Mouse (Mus musculus): ENCODE results near the gene D1Pas1. TPM values are rescaled to one million over a fixed set of nuclear protein-coding genes. Genes with fewer than 3 reads are reported as not detected.

The D1Pas1 gene
- polyA plus RNA-seq (2015; fragmentation: Nextera tagmentation; extraction: Ambion mirVana) = 0.07 TPM in 1 of 2 replicates, not detected in the other

GRCm38 (mm10) chr1:186967201-186967812 is at the start of gene D1Pas1:
D1Pas1 (plus strand) TSS chr1:186967416.
- Histone ChIP-seq H3K9me3 (replicated peaks) (peaks cover 14% of the 10 kb centered on the region; the same call in 1 of the 2 replicates), H3K27me3 (no peaks in the 10 kb centered on the region), H3K4me1 (no peaks in the 10 kb centered on the region), H3K36me3 (no peaks in the 10 kb centered on the region), H3K4me2 (replicated peaks) (no peak within 1 kb of the TSS), H3K9ac (no peak within 1 kb of the TSS), H3K4me3 (replicated peaks) (no peak within 1 kb of the TSS), H3K27ac (replicated peaks) (no peak within 1 kb of the TSS)
- no peak for ATAC-seq (ENCODE audit: insufficient number of reproducible peaks, low FRiP score, low TSS enrichment, low read depth)
- 86% methylated on average over 53 of the region's 53 CpGs for WGBS

DNA sequence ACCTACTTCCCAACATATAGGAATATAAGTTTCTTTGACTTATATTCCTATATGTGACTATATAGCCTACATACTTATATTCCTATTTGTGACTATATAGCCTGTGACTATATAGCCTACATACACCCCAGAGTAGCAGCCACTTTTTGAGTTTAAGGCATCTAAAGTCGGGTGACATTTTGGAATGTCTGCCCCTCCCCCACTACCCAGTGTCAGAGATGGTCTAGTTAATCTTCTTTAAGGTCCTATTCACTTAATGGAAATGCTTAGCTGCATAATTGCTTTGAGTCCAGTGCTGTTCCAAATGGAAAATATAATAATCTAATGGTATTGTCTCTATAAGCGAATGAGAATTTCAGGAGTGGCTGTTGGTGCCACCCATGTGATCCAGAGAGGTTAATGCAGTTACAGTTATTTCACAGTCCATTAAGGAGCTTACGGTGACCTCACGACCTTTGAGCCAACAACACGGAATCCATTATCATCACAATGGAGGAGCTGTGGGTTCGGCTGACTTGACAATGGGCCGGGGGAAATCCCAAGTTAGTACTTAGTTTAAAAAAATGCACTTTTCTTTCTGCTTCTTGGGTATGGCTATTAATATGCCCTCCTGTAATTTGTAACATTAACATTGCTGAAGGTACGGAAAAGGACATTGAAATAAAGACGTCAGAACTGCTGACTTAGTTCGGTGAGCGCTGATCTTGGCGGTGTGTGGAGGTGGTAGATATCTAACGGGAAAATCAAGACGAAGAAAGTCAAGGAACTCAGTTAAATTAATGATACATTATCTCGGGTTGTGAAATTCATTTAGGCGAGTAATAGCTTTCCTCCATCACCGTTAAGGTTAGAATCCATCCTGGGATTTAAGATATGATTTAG is 44.5 kb upstream of the D1Pas1 start:
- Histone ChIP-seq H3K9me3 (replicated peaks) (no peaks in the 10 kb centered on the region), H3K4me2 (replicated peaks) (no peak overlapping the region), H3K4me1 (no peaks in the 10 kb centered on the region), H3K27me3 (no peaks in the 10 kb centered on the region; the same call in 1 of the 2 replicates), H3K27ac (replicated peaks) (no peak overlapping the region), H3K4me3 (replicated peaks) (no peak overlapping the region), H3K9ac (no peak overlapping the region), H3K36me3 (no peaks in the 10 kb centered on the region)
- WGBS = 32% methylated on average over 17 of the region's 17 CpGs
- ATAC-seq (ENCODE audit: insufficient number of reproducible peaks, low FRiP score, low TSS enrichment, low read depth) = no peak

GRCm38 (mm10) chr1:186924027-186924426 is 43.2 kb upstream of the D1Pas1 start:
- H3K9ac ChIP-seq = no peak overlapping the region
- no peak overlapping the region for H3K4me3 ChIP-seq (replicated peaks)
- no peaks in the 10 kb centered on the region for H3K9me3 ChIP-seq (replicated peaks)
- H3K4me2 ChIP-seq (replicated peaks) = no peak overlapping the region
- H3K27me3 ChIP-seq = no peaks in the 10 kb centered on the region; the same call in 1 of the 2 replicates
- no peak for ATAC-seq (ENCODE audit: insufficient number of reproducible peaks, low FRiP score, low TSS enrichment, low read depth)
- H3K4me1 ChIP-seq = no peaks in the 10 kb centered on the region
- H3K36me3 ChIP-seq = no peaks in the 10 kb centered on the region
- WGBS = 51% methylated on average over 12 of the region's 12 CpGs
- no peak overlapping the region for H3K27ac ChIP-seq (replicated peaks)

GRCm38 (mm10) chr1:186925411-186925810 is 41.8 kb upstream of the D1Pas1 start:
- no peak overlapping the region for H3K27ac ChIP-seq (replicated peaks)
- WGBS = 22% methylated on average over 9 of the region's 9 CpGs

GRCm38 (mm10) chr1:186926316-186926949 is 40.8 kb upstream of the D1Pas1 start:
- 53% methylated on average over 8 of the region's 8 CpGs for WGBS
- no peaks in the 10 kb centered on the region for H3K9me3 ChIP-seq (replicated peaks)
- H3K4me2 ChIP-seq (replicated peaks) = no peak overlapping the region
- no peak overlapping the region for H3K9ac ChIP-seq
- no peak overlapping the region for H3K4me3 ChIP-seq (replicated peaks)
- H3K27ac ChIP-seq (replicated peaks) = no peak overlapping the region
- no peaks in the 10 kb centered on the region for H3K4me1 ChIP-seq
- no peak for ATAC-seq (ENCODE audit: insufficient number of reproducible peaks, low FRiP score, low TSS enrichment, low read depth)
- H3K27me3 ChIP-seq = no peaks in the 10 kb centered on the region; the same call in 1 of the 2 replicates
- H3K36me3 ChIP-seq = no peaks in the 10 kb centered on the region

More at GRCm38 (mm10) chr1:186925411-186925810, 41.8 kb upstream of the D1Pas1 start:
- Histone ChIP-seq H3K36me3 (no peaks in the 10 kb centered on the region), H3K9ac (no peak overlapping the region), H3K27me3 (no peaks in the 10 kb centered on the region; the same call in 1 of the 2 replicates), H3K4me3 (replicated peaks) (no peak overlapping the region), H3K4me1 (no peaks in the 10 kb centered on the region), H3K4me2 (replicated peaks) (0 out of 2 replicates have a peak overlapping the region, but pooled peaks have one; percentile 4), H3K9me3 (replicated peaks) (no peaks in the 10 kb centered on the region)
- ATAC-seq (ENCODE audit: insufficient number of reproducible peaks, low FRiP score, low TSS enrichment, low read depth) = no peak

DNA sequence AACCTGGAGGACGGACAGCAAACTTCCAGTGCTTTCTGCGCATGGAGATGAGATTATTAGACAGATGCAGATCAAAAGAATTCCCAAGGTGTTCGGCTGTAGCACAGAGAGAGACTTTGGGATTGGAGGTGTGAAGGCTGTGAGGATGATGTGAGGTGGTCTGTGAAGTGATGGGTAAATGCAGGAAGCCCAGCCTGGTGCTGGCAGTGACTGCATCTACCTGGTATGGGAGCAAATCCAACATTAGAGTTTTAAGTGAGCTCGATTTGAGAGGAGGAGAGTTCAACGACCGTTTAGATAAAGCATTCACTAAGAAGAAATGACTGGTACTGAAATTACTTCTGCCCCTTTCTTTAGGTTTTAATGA is 40.3 kb upstream of the D1Pas1 start:
- Histone ChIP-seq H3K9ac (no peak overlapping the region), H3K4me3 (replicated peaks) (no peak overlapping the region), H3K9me3 (replicated peaks) (no peaks in the 10 kb centered on the region), H3K36me3 (no peaks in the 10 kb centered on the region), H3K4me1 (no peaks in the 10 kb centered on the region), H3K27ac (replicated peaks) (no peak overlapping the region), H3K4me2 (replicated peaks) (no peak overlapping the region), H3K27me3 (no peaks in the 10 kb centered on the region; the same call in 1 of the 2 replicates)
- 68% methylated on average over 6 of the region's 6 CpGs for WGBS
- no peak for ATAC-seq (ENCODE audit: insufficient number of reproducible peaks, low FRiP score, low TSS enrichment, low read depth)

DNA sequence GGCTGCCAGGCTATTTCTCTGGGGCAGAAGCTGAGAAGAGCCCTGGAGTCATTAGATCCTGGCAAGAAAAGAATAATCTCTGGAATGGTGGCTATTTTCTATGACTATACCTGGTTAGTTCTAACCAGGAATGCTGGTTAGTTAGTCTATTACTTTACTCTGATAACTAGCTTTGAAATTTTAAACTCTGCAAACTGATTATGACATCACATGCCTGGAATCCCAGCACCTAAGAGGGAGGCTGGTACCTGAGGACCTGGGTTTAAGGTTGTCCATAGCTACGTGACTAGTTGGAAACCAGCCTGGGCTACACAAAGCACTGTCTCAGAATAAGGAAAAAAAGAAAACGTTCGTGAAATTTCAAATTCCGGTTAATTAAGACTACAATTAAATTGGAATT is 39.7 kb upstream of the D1Pas1 start:
- Histone ChIP-seq H3K27ac (replicated peaks) (no peak overlapping the region), H3K4me3 (replicated peaks) (no peak overlapping the region), H3K9me3 (replicated peaks) (no peaks in the 10 kb centered on the region), H3K27me3 (no peaks in the 10 kb centered on the region), H3K9ac (no peak overlapping the region), H3K4me1 (no peaks in the 10 kb centered on the region), H3K4me2 (replicated peaks) (no peak overlapping the region), H3K36me3 (no peaks in the 10 kb centered on the region)
- 54% methylated on average over 4 of the region's 4 CpGs for WGBS
- no peak for ATAC-seq (ENCODE audit: insufficient number of reproducible peaks, low FRiP score, low TSS enrichment, low read depth)

DNA sequence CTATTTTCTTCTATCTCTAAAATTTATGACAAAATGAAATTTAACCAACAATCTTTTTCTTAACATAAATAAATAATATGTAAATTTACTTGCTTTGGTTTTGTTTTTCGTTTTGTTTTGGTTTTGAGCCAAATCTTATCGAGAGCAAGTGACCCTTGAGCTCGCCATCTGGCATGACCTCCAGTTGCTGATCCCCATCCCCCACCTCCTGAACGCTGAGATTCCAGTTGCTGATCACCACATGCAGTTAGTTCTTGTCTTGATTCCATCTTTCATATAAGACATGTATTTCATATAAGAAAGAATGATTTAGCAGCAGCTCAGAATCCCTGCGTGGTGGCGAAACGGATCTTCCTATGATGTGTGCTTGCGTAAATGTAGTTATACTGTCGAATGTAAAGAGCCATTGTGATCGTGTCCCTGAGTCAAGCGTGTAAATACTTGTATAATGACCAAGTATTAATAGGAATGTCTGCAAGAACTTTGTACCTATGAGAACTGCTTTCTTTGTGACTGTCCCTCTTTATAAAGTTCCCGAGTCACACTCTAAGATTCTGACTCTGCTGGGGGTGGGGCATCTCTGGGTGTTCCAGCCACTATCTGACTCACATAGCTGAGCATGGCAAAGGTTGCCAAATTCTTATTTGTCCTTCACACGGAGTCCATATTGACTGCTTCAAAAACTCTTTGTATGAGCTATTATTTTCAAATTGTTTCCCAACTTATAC is 36.9 kb upstream of the D1Pas1 start:
- Histone ChIP-seq H3K27me3 (no peaks in the 10 kb centered on the region), H3K27ac (replicated peaks) (no peak overlapping the region), H3K36me3 (no peaks in the 10 kb centered on the region), H3K4me2 (replicated peaks) (no peak overlapping the region), H3K4me1 (no peaks in the 10 kb centered on the region), H3K9me3 (replicated peaks) (no peaks in the 10 kb centered on the region), H3K9ac (no peak overlapping the region), H3K4me3 (replicated peaks) (no peak overlapping the region)
- ATAC-seq (ENCODE audit: insufficient number of reproducible peaks, low FRiP score, low TSS enrichment, low read depth) = no peak
- 73% methylated on average over 13 of the region's 13 CpGs for WGBS

DNA sequence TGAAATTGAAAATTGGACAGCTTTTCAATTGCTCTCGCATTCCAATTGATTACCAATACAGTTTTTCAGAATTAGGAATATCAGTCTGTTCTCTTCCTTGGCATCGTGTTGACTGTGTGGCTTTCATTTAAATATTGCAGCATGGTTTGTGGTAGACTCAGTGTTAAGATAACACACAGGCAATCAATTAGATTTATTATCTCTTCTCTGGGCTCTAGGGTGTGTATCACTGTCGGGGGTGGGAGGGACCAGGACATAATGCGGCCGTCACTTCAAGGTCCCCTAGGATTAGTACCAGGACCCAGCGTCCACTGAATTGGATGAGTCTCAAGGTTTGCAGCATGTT is 36.4 kb upstream of the D1Pas1 start:
- Histone ChIP-seq H3K9me3 (replicated peaks) (no peaks in the 10 kb centered on the region), H3K36me3 (no peaks in the 10 kb centered on the region), H3K9ac (no peak overlapping the region), H3K4me2 (replicated peaks) (no peak overlapping the region), H3K27me3 (no peaks in the 10 kb centered on the region), H3K27ac (replicated peaks) (no peak overlapping the region), H3K4me3 (replicated peaks) (no peak overlapping the region), H3K4me1 (no peaks in the 10 kb centered on the region)
- ATAC-seq (ENCODE audit: insufficient number of reproducible peaks, low FRiP score, low TSS enrichment, low read depth) = no peak
- 84% methylated on average over 6 of the region's 6 CpGs for WGBS

DNA sequence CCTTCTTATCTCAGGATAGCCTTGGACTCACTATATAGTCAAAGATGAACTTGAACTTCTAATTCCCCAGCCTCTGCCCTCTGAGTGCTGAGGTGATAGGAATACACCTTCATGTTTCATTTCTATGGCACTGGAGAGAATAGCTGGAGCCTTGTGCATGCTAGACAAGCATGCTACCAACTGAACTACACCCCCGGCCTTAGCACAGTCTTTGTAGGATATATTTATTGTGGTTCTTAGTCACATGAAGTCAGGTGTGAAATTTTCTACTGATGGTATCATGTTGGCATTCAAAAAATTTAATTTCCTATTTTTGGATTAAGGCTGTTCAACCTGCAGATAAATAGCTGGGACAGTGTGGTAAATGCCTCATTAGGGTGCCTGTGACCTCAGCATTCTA is 33.0 kb upstream of the D1Pas1 start:
- Histone ChIP-seq H3K9ac (no peak overlapping the region), H3K9me3 (replicated peaks) (no peaks in the 10 kb centered on the region), H3K4me2 (replicated peaks) (no peak overlapping the region), H3K27me3 (no peaks in the 10 kb centered on the region), H3K4me1 (no peaks in the 10 kb centered on the region), H3K4me3 (replicated peaks) (no peak overlapping the region), H3K36me3 (no peaks in the 10 kb centered on the region), H3K27ac (replicated peaks) (no peak overlapping the region)
- ATAC-seq (ENCODE audit: insufficient number of reproducible peaks, low FRiP score, low TSS enrichment, low read depth) = no peak
- WGBS = 85% methylated on average over 1 of the region's 1 CpGs

GRCm38 (mm10) chr1:186952381-186952780 is 14.8 kb upstream of the D1Pas1 start:
- no peaks in the 10 kb centered on the region for H3K4me1 ChIP-seq
- no peak for ATAC-seq (ENCODE audit: insufficient number of reproducible peaks, low FRiP score, low TSS enrichment, low read depth)
- H3K9ac ChIP-seq = no peak overlapping the region

More at GRCm38 (mm10) chr1:186952381-186952780, 14.8 kb upstream of the D1Pas1 start:
- H3K27me3 ChIP-seq = no peaks in the 10 kb centered on the region
- H3K4me3 ChIP-seq (replicated peaks) = no peak overlapping the region
- no peak overlapping the region for H3K27ac ChIP-seq (replicated peaks)
- H3K9me3 ChIP-seq (replicated peaks) = no peaks in the 10 kb centered on the region
- no peak overlapping the region for H3K4me2 ChIP-seq (replicated peaks)
- no peaks in the 10 kb centered on the region for H3K36me3 ChIP-seq
- 74% methylated on average over 4 of the region's 4 CpGs for WGBS

Data from embryonic facial prominence, embryonic 15.5 days (tissue).